Mouse (Mus musculus) kidney, embryonic 14.5 days (tissue): Measurements from ENCODE around the gene Tex19.2. TPM values are rescaled to one million over a fixed set of nuclear protein-coding genes. Genes with fewer than 3 reads are reported as not detected.
"Not testable (repeated sequence)": the region's sequence is repeated elsewhere in the genome, so short reads cannot be mapped to it uniquely, and the experiment has no call there.

Experiments used
- ATAC-seq: fragments of 200-750 bp; cut with Nextera tagmentation; 2 replicates; pipeline ENCODE4 v1.8.0; 2017; ENCODE audit warnings: moderate number of reproducible peaks, mild to moderate bottlenecking, moderate TSS enrichment, moderate library complexity; ENCODE audit not compliant: low FRiP score, low TSS enrichment
- H3K27ac ChIP-seq: fragments of 300-500 bp; sonication (generic); 2 replicates; pipeline ENCODE4 v1.5.1; 2014; ENCODE audit warnings: low read depth, mild to moderate bottlenecking, low read length, moderate library complexity, mixed read lengths
- H3K27me3 ChIP-seq: fragments of 300-500 bp; sonication (generic); 2 replicates; pipeline ENCODE4 v1.6.1; 2014; ENCODE audit warnings: mild to moderate bottlenecking, low read length; ENCODE audit not compliant: control insufficient read depth, insufficient read depth
- H3K36me3 ChIP-seq: fragments of 300-500 bp; sonication (generic); 2 replicates; pipeline ENCODE4 v1.6.1; 2014; ENCODE audit warnings: low read length, mixed read lengths; ENCODE audit not compliant: control insufficient read depth, insufficient read depth
- H3K4me1 ChIP-seq: fragments of 300-500 bp; sonication (generic); 2 replicates; pipeline ENCODE4 v1.6.1; 2014; ENCODE audit warnings: low read length, mixed read lengths; ENCODE audit not compliant: control insufficient read depth, insufficient read depth
- H3K4me2 ChIP-seq: fragments of 300-500 bp; sonication (generic); replicated peaks from 2 replicates; pipeline ENCODE4 v1.6.1; 2014; ENCODE audit warnings: low read depth, mild to moderate bottlenecking, low read length
- H3K4me3 ChIP-seq: fragments of 300-500 bp; sonication (generic); 2 replicates; pipeline ENCODE4 v1.5.1; 2014; ENCODE audit warnings: mild to moderate bottlenecking, low read length
- H3K9ac ChIP-seq: fragments of 300-500 bp; sonication (generic); 2 replicates; pipeline ENCODE4 v1.6.1; 2014; ENCODE audit warnings: low read depth, mild to moderate bottlenecking, low read length, moderate library complexity
- H3K9me3 ChIP-seq: fragments of 300-500 bp; sonication (generic); 2 replicates; pipeline ENCODE4 v1.6.1; 2016; ENCODE audit warnings: low read length; ENCODE audit not compliant: control insufficient read depth
- WGBS: fragments of 180-500 bp; shearing (Covaris S2); extraction: QIAGEN DNeasy Blood & Tissue Kit; methylation state at CpG from one replicate; pipeline ENCODE4 v1.1.7; 2014; 5-methylcytosine and 5-hydroxymethylcytosine counted together
- polyA plus RNA-seq: library from polyadenylated mRNA; unstranded; fragments of >200 nt; fragmentation: Nextera tagmentation; extraction: Ambion mirVana; gene quantifications from 2 replicates; pipeline ENCODE4 v1.2.1, GENCODE M21; 2014

The Tex19.2 gene
- polyA plus RNA-seq, 1 experiment from 2014 or later = not detected

DNA sequence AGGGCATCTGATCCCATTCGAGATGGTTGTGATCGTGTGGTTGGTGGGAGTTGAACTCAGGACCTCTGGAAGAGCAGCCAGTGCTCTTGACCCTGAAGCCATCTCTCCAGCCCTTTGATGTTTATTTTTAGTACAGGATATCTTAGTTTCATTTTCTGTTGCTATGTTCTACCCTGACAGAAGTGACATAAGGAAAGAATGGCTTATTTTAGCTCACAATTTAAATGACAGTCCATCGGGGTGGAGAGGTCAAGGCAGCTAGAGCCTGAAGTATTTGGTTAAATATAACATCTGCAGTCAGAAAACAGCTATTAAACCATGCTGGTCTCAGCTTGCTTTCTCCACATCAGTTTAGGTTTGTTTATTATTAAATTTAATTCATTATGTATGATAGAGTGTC is 2.7 kb upstream of the Tex19.2 start:
- H3K27ac ChIP-seq = no peak overlapping the region

DNA sequence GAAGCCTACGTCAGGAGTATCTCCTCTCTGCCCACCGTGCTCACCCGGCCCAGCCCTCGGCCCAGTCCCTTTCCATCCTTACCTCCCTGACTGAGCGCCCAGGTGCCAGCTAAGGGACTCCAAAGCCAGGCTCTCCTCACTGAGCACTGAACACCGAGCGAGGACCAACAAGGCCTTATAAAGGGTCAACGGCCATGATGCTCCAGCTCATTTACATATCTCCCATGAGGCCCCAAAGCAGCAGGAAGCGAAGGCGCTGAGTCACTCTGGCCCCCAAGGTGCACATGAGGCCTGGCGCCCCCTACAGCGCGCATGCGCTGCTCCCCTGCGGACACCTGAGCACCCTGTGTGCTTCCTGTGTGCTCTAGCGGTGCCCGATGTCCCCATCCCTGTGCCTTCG is 371 bp downstream of the Tex19.2 start:
- Histone ChIP-seq H3K4me1 (no peaks in the 10 kb centered on the region), H3K4me2 (no peak overlapping the region), H3K27ac (no peak overlapping the region), H3K4me3 (no peak overlapping the region), H3K9ac (no peak overlapping the region), H3K9me3 (no peaks in the 10 kb centered on the region), H3K27me3 (no peaks in the 10 kb centered on the region), H3K36me3 (no peaks in the 10 kb centered on the region)
- no peak for ATAC-seq
- WGBS = 92% methylated on average over 18 of the region's 18 CpGs

More for the DNA sequence above, 2.7 kb upstream of the Tex19.2 start:
- H3K4me2 ChIP-seq = no peak overlapping the region
- no peak overlapping the region for H3K4me3 ChIP-seq
- no peaks in the 10 kb centered on the region for H3K9me3 ChIP-seq
- H3K9ac ChIP-seq = no peak overlapping the region
- 73% methylated on average over 3 of the region's 3 CpGs for WGBS
- H3K4me1 ChIP-seq = no peaks in the 10 kb centered on the region
- H3K27me3 ChIP-seq = no peaks in the 10 kb centered on the region
- H3K36me3 ChIP-seq = no peaks in the 10 kb centered on the region
- ATAC-seq = no peak

DNA sequence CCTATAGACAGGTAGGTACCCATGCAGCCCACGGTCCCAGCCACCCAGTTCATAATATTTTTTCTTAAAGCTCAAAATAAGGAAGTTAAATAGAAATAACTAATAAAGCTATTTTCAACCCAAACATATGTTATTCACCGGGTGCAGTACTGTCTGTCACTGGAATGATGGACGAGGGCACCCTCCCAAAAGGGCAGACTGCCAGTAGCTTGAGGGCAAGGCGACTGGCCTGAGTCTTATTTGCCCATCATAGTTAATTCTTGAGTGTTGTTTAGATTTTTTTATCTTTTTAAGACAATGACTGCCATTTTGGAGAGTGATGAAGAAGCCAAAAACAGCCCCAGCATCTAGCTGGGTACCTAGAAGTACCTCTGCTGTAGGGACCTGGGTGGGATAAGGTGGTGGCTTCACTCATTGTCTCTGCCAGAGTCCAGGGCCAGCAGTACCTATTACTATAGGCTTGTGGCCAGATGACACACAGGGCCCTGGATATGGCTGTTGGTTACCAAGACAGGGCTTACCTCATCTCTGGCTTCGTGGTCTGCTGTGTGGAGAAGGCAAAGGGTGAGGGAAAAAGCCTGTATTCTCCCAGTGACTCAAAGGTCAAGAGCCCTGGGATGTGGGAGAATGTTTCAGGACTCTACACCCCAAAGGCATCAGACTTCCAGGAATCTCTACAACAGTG is 6.2 kb downstream of the Tex19.2 start:
- Histone ChIP-seq H3K4me2 (no peak overlapping the region), H3K27ac (no peak overlapping the region), H3K27me3 (no peaks in the 10 kb centered on the region), H3K4me3 (no peak overlapping the region), H3K9ac (no peak overlapping the region), H3K36me3 (no peaks in the 10 kb centered on the region), H3K4me1 (0 out of 2 replicates have a peak, but pooled peaks cover 3% of the 10 kb centered on the region), H3K9me3 (no peaks in the 10 kb centered on the region)
- WGBS = 80% methylated on average over 5 of the region's 5 CpGs
- ATAC-seq = no peak

GRCm38 (mm10) chr11:121111601-121112000 is 6.9 kb downstream of the Tex19.2 start:
- H3K36me3 ChIP-seq = no peaks in the 10 kb centered on the region
- H3K9me3 ChIP-seq = no peaks in the 10 kb centered on the region
- H3K4me2 ChIP-seq = no peak overlapping the region
- 0 out of 2 replicates have a peak, but pooled peaks cover 3% of the 10 kb centered on the region for H3K4me1 ChIP-seq
- whole genome bisulfite sequencing = 79% methylated on average over 1 of the region's 1 CpGs
- H3K27ac ChIP-seq = no peak overlapping the region
- H3K4me3 ChIP-seq = no peak overlapping the region
- no peak overlapping the region for H3K9ac ChIP-seq
- H3K27me3 ChIP-seq = no peaks in the 10 kb centered on the region
- ATAC-seq = no peak

GRCm38 (mm10) chr11:121111051-121111450 is 7.4 kb downstream of the Tex19.2 start:
- Histone ChIP-seq H3K9ac (no peak overlapping the region), H3K27ac (no peak overlapping the region), H3K9me3 (no peaks in the 10 kb centered on the region), H3K4me2 (no peak overlapping the region), H3K4me1 (0 out of 2 replicates have a peak, but pooled peaks cover 3% of the 10 kb centered on the region), H3K4me3 (no peak overlapping the region), H3K27me3 (no peaks in the 10 kb centered on the region), H3K36me3 (no peaks in the 10 kb centered on the region)
- WGBS = 87% methylated on average over 3 of the region's 3 CpGs
- no peak for ATAC-seq

- Histone ChIP-seq H3K36me3 (no peaks in the 10 kb centered on the region), H3K4me2 (no peak overlapping the region), H3K9ac (no peak overlapping the region), H3K27me3 (no peaks in the 10 kb centered on the region), H3K4me3 (no peak overlapping the region), H3K27ac (no peak overlapping the region), H3K4me1 (0 out of 2 replicates have a peak, but pooled peaks cover 3% of the 10 kb centered on the region), H3K9me3 (no peaks in the 10 kb centered on the region)
- no peak for ATAC-seq
- 32% methylated on average over 2 of the region's 2 CpGs for WGBS
Observed at GRCm38 (mm10) chr11:121109986-121110385, 8.5 kb downstream of the Tex19.2 start.

GRCm38 (mm10) chr11:121108061-121108460 is 10.4 kb downstream of the Tex19.2 start:
- ATAC-seq = no peak
- Histone ChIP-seq H3K27me3 (no peaks in the 10 kb centered on the region), H3K27ac (no peak overlapping the region), H3K9ac (no peak overlapping the region), H3K36me3 (no peaks in the 10 kb centered on the region), H3K4me2 (no peak overlapping the region), H3K9me3 (no peaks in the 10 kb centered on the region), H3K4me3 (no peak overlapping the region), H3K4me1 (0 out of 2 replicates have a peak, but pooled peaks cover 3% of the 10 kb centered on the region)
- 63% methylated on average over 9 of the region's 9 CpGs for WGBS

GRCm38 (mm10) chr11:121107242-121107641 is 11.2 kb downstream of the Tex19.2 start:
- ATAC-seq, H3K9ac ChIP-seq: not testable (repeated sequence)

DNA sequence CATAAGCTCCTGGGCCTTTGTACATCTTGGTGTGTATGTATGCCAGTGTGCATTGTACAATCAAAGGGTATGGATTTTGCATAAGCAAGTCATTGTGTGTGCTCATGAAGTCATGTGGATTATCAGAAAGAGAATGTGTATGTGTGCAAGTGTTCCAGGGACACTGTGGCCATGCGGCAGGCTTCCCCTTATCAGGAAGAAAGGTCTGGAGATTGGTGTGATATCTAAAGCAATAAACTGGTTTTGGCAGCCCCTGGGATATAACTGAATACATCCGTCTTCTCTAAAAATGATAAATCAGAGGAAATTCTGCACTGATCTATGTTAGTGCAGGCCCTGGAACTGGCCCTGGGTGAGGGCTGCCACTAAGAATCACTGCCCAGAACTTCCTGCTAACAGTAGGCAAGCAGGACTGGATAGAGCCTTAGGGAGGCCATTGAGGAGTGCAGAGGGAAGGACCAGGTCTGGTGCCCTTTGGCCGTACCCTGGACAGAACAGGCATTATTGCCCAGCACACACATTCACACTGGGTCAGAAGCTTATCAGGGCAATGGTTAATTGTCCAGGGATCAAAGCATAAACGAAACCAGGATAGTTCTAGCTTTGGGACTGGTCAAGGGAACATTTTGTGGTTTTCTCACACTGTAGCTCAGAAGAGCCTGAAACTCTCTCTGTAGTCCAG is 17.2 kb downstream of the Tex19.2 start:
- 69% methylated on average over 4 of the region's 4 CpGs for WGBS
- Histone ChIP-seq H3K4me3 (no peak overlapping the region), H3K27ac (no peak overlapping the region), H3K27me3 (no peaks in the 10 kb centered on the region), H3K9ac (no peak overlapping the region), H3K4me2 (no peak overlapping the region), H3K36me3 (no peaks in the 10 kb centered on the region), H3K9me3 (no peaks in the 10 kb centered on the region), H3K4me1 (peaks cover 10% of the 10 kb centered on the region)
- ATAC-seq = no peak

More at GRCm38 (mm10) chr11:121107242-121107641, 11.2 kb downstream of the Tex19.2 start:
- H3K9me3 ChIP-seq, H3K27me3 ChIP-seq, H3K4me3 ChIP-seq, H3K4me2 ChIP-seq, H3K27ac ChIP-seq, H3K4me1 ChIP-seq, H3K36me3 ChIP-seq: not testable (repeated sequence)
- 84% methylated on average over 1 of the region's 1 CpGs for WGBS
